ENCODE assay signal across 9 mouse cellular contexts in the genomic region with DNA sequence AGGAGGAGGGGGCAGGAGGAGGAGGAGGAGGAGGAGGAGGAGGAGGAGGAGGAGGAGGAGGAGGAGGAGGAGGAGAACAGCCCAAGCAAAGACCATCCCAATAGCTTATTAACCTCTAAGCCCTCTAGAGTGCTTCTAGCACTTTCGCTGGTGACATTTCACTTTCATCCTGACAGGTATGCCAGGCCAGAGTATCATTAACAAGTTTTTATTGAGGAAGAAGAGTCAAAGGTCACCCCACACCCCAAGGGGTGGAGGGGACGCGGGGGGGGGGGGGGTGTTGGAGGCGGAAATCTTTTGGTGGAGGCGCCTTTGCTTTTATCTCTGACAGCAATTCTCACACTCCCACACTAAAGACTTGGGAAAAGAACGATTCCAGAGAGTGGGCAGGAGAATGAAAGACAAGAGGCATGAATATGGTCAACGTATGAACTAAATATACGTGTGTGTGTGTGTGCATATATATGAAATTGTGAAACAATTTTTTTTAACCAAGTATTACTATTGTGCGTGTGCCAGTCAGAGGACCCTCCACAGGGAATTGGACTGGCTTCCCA. TPM values are rescaled to one million over a fixed set of nuclear protein-coding genes. Genes with fewer than 3 reads are reported as not detected.
DNase-seq lines count a peak whose midpoint lies in the region; ATAC-seq and TF ChIP-seq lines count a peak whose summit lies in the region.
"Had no signal": no experiment of that assay in that cellular context is flagged by ENCODE, and none has a peak within 500 bp of the region (broad histone marks: within the 10 kb centered on the region; RNA-seq: fewer than 3 reads in every experiment).

No protein-coding gene starts in this region.

- peak overlapping the region; percentile 63 for H3K4me3 ChIP-seq in heart, embryonic 13.5 days
- peak overlapping the region; percentile 71 for H3K4me3 ChIP-seq in hindbrain, embryonic 10.5 days
- H3K4me3 ChIP-seq in liver, postnatal 0 days (ENCODE audit: low read depth, low read length): 0 out of 2 replicates have a peak overlapping the region, but pooled peaks have one; percentile 56

- intact Hi-C loops in heart, postnatal 25 days (cut with DNase I): no loop called here

- no peak for TF ChIP-seq EP300 in liver, postnatal 0 days (IDR thresholded peaks at IDR 0.05; ENCODE audit: low read depth)

- 0 out of 2 replicates have a peak, but pooled peaks cover 6% of the 10 kb centered on the region for H3K27me3 ChIP-seq in heart, embryonic 13.5 days (replicated peaks)
- peaks cover 37% of the 10 kb centered on the region for H3K27me3 ChIP-seq in hindbrain, embryonic 10.5 days (ENCODE audit: insufficient read depth, poor library complexity, severe bottlenecking)
- peaks cover 14% of the 10 kb centered on the region; the same call in 1 of the 2 replicates for H3K27me3 ChIP-seq in liver, postnatal 0 days (ENCODE audit: insufficient read depth, low read length)
- H3K27me3 ChIP-seq: CH12.LX had no signal

- no peak overlapping the region for H3K27ac ChIP-seq in heart, embryonic 13.5 days (replicated peaks)
- 0 out of 2 replicates have a peak overlapping the region, but pooled peaks have one; percentile 91 for H3K27ac ChIP-seq in hindbrain, embryonic 10.5 days
- H3K27ac ChIP-seq in liver, postnatal 0 days (ENCODE audit: low read depth): no peak overlapping the region

- peak overlapping the region; percentile 87 for H3K9ac ChIP-seq in heart, embryonic 13.5 days
- no peak overlapping the region for H3K9ac ChIP-seq in liver, postnatal 0 days (replicated peaks)

- no peak for ATAC-seq in heart, embryonic 13.5 days (ENCODE audit: extremely low read depth, insufficient number of reproducible peaks, low FRiP score, low TSS enrichment)
- ATAC-seq in liver, postnatal 0 days: no peak
- no peak for ATAC-seq in CD4-positive, CD25-positive, alpha-beta regulatory T cell, adult 4 months

- TF ChIP-seq CTCF in liver, postnatal 0 days (IDR thresholded peaks at IDR 0.05; ENCODE audit: low read depth): no peak

- peaks cover 3% of the 10 kb centered on the region; the same call in 1 of the 2 replicates for H3K9me3 ChIP-seq in heart, embryonic 13.5 days
- H3K9me3 ChIP-seq in hindbrain, embryonic 10.5 days: no peaks in the 10 kb centered on the region
- no peaks in the 10 kb centered on the region for H3K9me3 ChIP-seq in liver, postnatal 0 days (ENCODE audit: low read length)

- no peak for DNase-seq in heart, postnatal 25 days (ENCODE audit: low spot score)
- peak; percentile 57 for DNase-seq in brain, adult 2 months (ENCODE audit: low read depth, low spot score)
- DNase-seq in hindbrain, embryonic 10.5 days (ENCODE audit: low spot score): no peak
- no peak for DNase-seq in liver, postnatal 0 days
- DNase-seq in natural killer cell, adult 2 months (ENCODE audit: low spot score in 2 of 2): no peak
- no peak for DNase-seq in cerebellum, postnatal 10 days

- H3K4me2 ChIP-seq in heart, embryonic 13.5 days: peak overlapping the region; percentile 89
- H3K4me2 ChIP-seq in liver, postnatal 0 days (ENCODE audit: low read depth, low read length): peak overlapping the region; percentile 90

- H3K36me3 ChIP-seq in heart, embryonic 13.5 days: no peaks in the 10 kb centered on the region
- no peaks in the 10 kb centered on the region for H3K36me3 ChIP-seq in hindbrain, embryonic 10.5 days
- no peaks in the 10 kb centered on the region for H3K36me3 ChIP-seq in liver, postnatal 0 days (replicated peaks; ENCODE audit: insufficient read depth, low read length)

- peaks cover 11% of the 10 kb centered on the region; the same call in 1 of the 2 replicates for H3K4me1 ChIP-seq in heart, embryonic 13.5 days
- peaks cover 25% of the 10 kb centered on the region; the same call in 1 of the 2 replicates for H3K4me1 ChIP-seq in hindbrain, embryonic 10.5 days (replicated peaks)
- peaks cover 11% of the 10 kb centered on the region for H3K4me1 ChIP-seq in liver, postnatal 0 days (ENCODE audit: insufficient read depth)

- WGBS in heart, embryonic 13.5 days: 44% methylated on average over 9 of the region's 9 CpGs
- WGBS in hindbrain, embryonic 10.5 days: 57% methylated on average over 9 of the region's 9 CpGs
- WGBS in liver, postnatal 0 days (ENCODE audit: insufficient replicate concordance): 56% methylated on average over 9 of the region's 9 CpGs

RNA-seq across cellular contexts. Expression of a gene that starts 43.7 kb away (rescaled TPM):
- polyA plus RNA-seq in heart, embryonic 13.5 days (2015; fragmentation: Nextera tagmentation; extraction: Ambion mirVana): 197 and 213 TPM in 2 replicates
- total RNA-seq in heart, postnatal 25 days (2021): 100 to 1,000 TPM; 103 to 125 TPM
- polyA plus RNA-seq in hindbrain, embryonic 10.5 days (2016; fragmentation: Nextera tagmentation; extraction: Ambion mirVana): 87.1 and 109 TPM in 2 replicates
- 98.3 and 109 TPM in 2 replicates for polyA plus RNA-seq in liver, postnatal 0 days (2015; fragmentation: Nextera tagmentation; extraction: Ambion mirVana)
- polyA plus RNA-seq in CD4-positive, CD25-positive, alpha-beta regulatory T cell, adult 4 months (2017; shearing (Covaris generic)): 100 to 1,000 TPM; 151 to 205 TPM
